Mouse (Mus musculus) stomach, embryonic 14.5 days (tissue): ENCODE measurements at regions not wholly inside any gene's neighbourhood (a gene's known extent, or its start where the extent isn't known, plus 50 kb on each side); places are given as distances from the start of the nearest gene placed in this dataset.

Experiments used
- ATAC-seq: fragments of 200-750 bp; cut with Nextera tagmentation; 2 replicates; pipeline ENCODE4 v1.8.0; 2017; ENCODE audit warnings: low read depth, moderate TSS enrichment; ENCODE audit not compliant: insufficient number of reproducible peaks, insufficient read depth, low FRiP score
- H3K27ac ChIP-seq: fragments of 300-500 bp; sonication (generic); 2 replicates; pipeline ENCODE4 v1.5.1; 2014; ENCODE audit warnings: mild to moderate bottlenecking, low read length, moderate library complexity, mixed read lengths
- H3K27me3 ChIP-seq: fragments of 300-500 bp; sonication (generic); 2 replicates; pipeline ENCODE4 v1.6.1; 2014; ENCODE audit warnings: low read length, control low read depth, mixed read lengths; ENCODE audit not compliant: control insufficient read depth, insufficient read depth
- H3K36me3 ChIP-seq: fragments of 300-500 bp; sonication (generic); 2 replicates; pipeline ENCODE4 v1.6.1; 2014; ENCODE audit warnings: mild to moderate bottlenecking, control low read depth, low read length, moderate library complexity, mixed read lengths; ENCODE audit not compliant: control insufficient read depth, insufficient read depth
- H3K4me1 ChIP-seq: fragments of 300-500 bp; sonication (generic); 2 replicates; pipeline ENCODE4 v1.6.1; 2014; ENCODE audit warnings: low read length, control low read depth, mixed read lengths; ENCODE audit not compliant: control insufficient read depth, insufficient read depth
- H3K4me2 ChIP-seq: fragments of 300-500 bp; sonication (generic); replicated peaks from 2 replicates; pipeline ENCODE4 v1.6.1; 2014; ENCODE audit warnings: low read depth, low read length, control low read depth
- H3K4me3 ChIP-seq: fragments of 300-500 bp; sonication (generic); 2 replicates; pipeline ENCODE4 v1.5.1; 2014; ENCODE audit warnings: low read depth, low read length, control low read depth
- H3K9ac ChIP-seq: fragments of 300-500 bp; sonication (generic); replicated peaks from 2 replicates; pipeline ENCODE4 v1.6.1; 2014; ENCODE audit warnings: low read depth, mild to moderate bottlenecking, control low read depth, low read length, moderate library complexity, mixed read lengths
- H3K9me3 ChIP-seq: fragments of 300-500 bp; sonication (generic); 2 replicates; pipeline ENCODE4 v1.6.1; 2016; ENCODE audit warnings: low read depth, low read length, control low read depth; ENCODE audit not compliant: control insufficient read depth
- WGBS: fragments of 180-500 bp; shearing (Covaris S2); extraction: QIAGEN DNeasy Blood & Tissue Kit; methylation state at CpG from one replicate; pipeline ENCODE4 v1.1.7; 2014; 5-methylcytosine and 5-hydroxymethylcytosine counted together

DNA sequence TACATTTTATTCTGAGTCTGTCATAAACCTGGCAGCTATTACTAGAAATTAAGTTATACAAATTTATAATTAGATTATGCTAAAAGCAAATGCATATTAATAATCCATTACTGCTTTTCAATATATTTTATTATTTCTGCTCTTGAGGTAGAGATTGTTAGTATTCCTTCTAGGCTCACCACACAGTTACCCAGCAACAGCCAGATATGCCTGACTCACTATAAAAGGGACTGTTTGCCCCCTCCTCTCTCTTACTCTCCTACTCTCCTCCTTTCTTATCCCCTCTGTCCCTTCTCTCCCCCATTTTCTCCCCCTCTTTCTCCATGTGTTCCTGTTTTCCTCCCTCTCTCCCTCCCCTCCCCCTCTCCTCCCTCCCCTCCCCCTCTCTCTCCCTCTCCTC lies 98.7 kb downstream of the 4930505A04Rik start:
- Histone ChIP-seq H3K36me3 (no peaks in the 10 kb centered on the region), H3K9ac (no peak overlapping the region), H3K9me3 (no peaks in the 10 kb centered on the region), H3K4me1 (no peaks in the 10 kb centered on the region), H3K4me2 (no peak overlapping the region), H3K27me3 (no peaks in the 10 kb centered on the region), H3K27ac (no peak overlapping the region), H3K4me3 (no peak overlapping the region)
- ATAC-seq, result no peak

GRCm38 (mm10) chr11:30371963-30372362 lies 99.7 kb downstream of the 4930505A04Rik start:
- Histone ChIP-seq H3K9ac (no peak overlapping the region), H3K4me1 (no peaks in the 10 kb centered on the region), H3K27ac (no peak overlapping the region), H3K27me3 (no peaks in the 10 kb centered on the region), H3K4me3 (no peak overlapping the region), H3K36me3 (no peaks in the 10 kb centered on the region), H3K4me2 (no peak overlapping the region), H3K9me3 (no peaks in the 10 kb centered on the region)
- 70% methylated on average over 1 of the region's 1 CpGs for WGBS
- no peak for ATAC-seq

- WGBS, result 60% methylated on average over 2 of the region's 2 CpGs
- H3K27ac ChIP-seq, result no peak overlapping the region
- no peak for ATAC-seq
- no peaks in the 10 kb centered on the region for H3K36me3 ChIP-seq
- H3K4me1 ChIP-seq, result no peaks in the 10 kb centered on the region
- H3K9me3 ChIP-seq, result no peaks in the 10 kb centered on the region
- no peaks in the 10 kb centered on the region for H3K27me3 ChIP-seq
- no peak overlapping the region for H3K4me3 ChIP-seq
- no peak overlapping the region for H3K4me2 ChIP-seq
- H3K9ac ChIP-seq, result no peak overlapping the region
Observed at GRCm38 (mm10) chr11:30369601-30370240, 101.7 kb upstream of the Sptbn1 start.

DNA sequence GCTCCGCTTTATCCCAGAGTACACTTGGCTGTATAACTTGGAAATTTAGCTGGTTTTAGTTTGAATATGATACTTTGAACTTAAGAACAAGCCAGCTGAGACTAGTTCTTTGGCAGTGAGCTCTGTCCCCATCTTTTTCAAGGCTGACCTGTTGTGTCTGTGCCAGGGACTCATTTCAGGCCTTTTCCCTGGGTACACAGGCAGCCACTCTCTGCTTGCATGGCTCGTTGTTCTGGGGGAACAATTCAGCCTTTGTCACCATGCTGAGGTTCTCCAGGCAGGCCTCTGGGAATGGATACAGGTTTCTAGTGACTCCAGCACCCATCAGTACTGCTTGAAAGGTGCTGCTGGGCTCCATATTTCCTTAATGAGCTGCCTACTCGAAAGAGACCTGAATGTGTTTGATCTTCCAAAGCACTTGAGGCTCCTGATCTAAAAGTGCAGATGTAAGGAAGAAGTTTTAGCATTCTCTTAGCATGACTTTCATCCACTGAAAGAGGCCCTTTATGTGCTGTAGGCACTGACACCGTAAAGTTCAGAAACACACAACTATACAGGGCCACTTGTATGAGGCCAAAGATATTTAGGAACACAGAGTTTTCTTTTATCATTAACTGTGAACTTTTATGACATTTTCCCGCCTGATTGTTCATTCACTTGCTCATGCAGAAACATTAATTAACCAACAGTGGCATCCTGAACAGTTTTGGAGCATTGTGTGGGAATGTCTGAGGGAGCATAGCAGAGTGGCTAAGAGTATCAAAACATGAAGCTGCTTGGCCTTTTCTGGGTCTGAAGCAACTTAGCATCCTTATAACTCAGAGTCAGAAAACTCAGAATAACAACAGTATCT lies 99.6 kb upstream of the Sptbn1 start:
- 72% methylated on average over 5 of the region's 5 CpGs for WGBS

GRCm38 (mm10) chr11:30366491-30366890 lies 98.5 kb upstream of the Sptbn1 start:
- Histone ChIP-seq H3K27ac (no peak overlapping the region), H3K36me3 (no peaks in the 10 kb centered on the region), H3K4me3 (no peak overlapping the region), H3K9me3 (no peaks in the 10 kb centered on the region), H3K4me1 (no peaks in the 10 kb centered on the region), H3K4me2 (no peak overlapping the region), H3K9ac (no peak overlapping the region), H3K27me3 (no peaks in the 10 kb centered on the region)
- 75% methylated on average over 2 of the region's 2 CpGs for WGBS
- ATAC-seq, result no peak

More for the DNA sequence above, 99.6 kb upstream of the Sptbn1 start:
- Histone ChIP-seq H3K27ac (no peak overlapping the region), H3K36me3 (no peaks in the 10 kb centered on the region), H3K4me1 (no peaks in the 10 kb centered on the region), H3K4me2 (no peak overlapping the region), H3K27me3 (no peaks in the 10 kb centered on the region), H3K9me3 (no peaks in the 10 kb centered on the region), H3K9ac (no peak overlapping the region), H3K4me3 (no peak overlapping the region)
- ATAC-seq, result no peak

- H3K27ac ChIP-seq, result no peak overlapping the region
- no peaks in the 10 kb centered on the region for H3K4me1 ChIP-seq
- 67% methylated on average over 3 of the region's 3 CpGs for WGBS
- H3K4me2 ChIP-seq, result no peak overlapping the region
- ATAC-seq, result no peak
- H3K9ac ChIP-seq, result no peak overlapping the region
- H3K9me3 ChIP-seq, result no peaks in the 10 kb centered on the region
- no peaks in the 10 kb centered on the region for H3K36me3 ChIP-seq
- H3K4me3 ChIP-seq, result no peak overlapping the region
- H3K27me3 ChIP-seq, result no peaks in the 10 kb centered on the region
Observed at GRCm38 (mm10) chr11:30364993-30365392, 97.0 kb upstream of the Sptbn1 start.

DNA sequence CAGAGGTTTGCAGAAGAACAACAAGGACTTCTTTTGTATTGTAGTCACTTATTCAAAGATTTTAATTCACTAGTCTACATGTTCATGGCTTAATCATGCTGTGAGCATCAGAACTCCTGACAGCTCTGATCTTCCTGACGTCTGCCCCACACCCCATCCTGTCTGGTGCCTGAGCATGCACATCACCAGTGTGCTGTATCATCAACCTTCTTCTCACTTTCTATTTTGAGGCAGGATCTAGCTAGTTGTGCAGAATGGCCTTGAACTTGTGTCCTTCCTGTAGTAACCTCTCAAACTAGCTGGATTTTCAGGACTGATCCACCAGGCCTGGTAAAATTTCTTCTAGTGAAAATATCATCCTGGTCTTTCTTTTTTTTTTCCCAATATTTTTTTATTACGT lies 96.6 kb upstream of the Sptbn1 start:
- no peaks in the 10 kb centered on the region for H3K36me3 ChIP-seq
- H3K9ac ChIP-seq, result no peak overlapping the region
- H3K4me1 ChIP-seq, result no peaks in the 10 kb centered on the region
- no peak overlapping the region for H3K27ac ChIP-seq
- 71% methylated on average over 2 of the region's 2 CpGs for WGBS
- no peaks in the 10 kb centered on the region for H3K9me3 ChIP-seq
- H3K27me3 ChIP-seq, result no peaks in the 10 kb centered on the region
- no peak for ATAC-seq
- no peak overlapping the region for H3K4me3 ChIP-seq
- H3K4me2 ChIP-seq, result no peak overlapping the region

GRCm38 (mm10) chr11:30358196-30358595 lies 90.2 kb upstream of the Sptbn1 start:
- 78% methylated on average over 3 of the region's 3 CpGs for WGBS
- no peak overlapping the region for H3K27ac ChIP-seq
- no peaks in the 10 kb centered on the region for H3K36me3 ChIP-seq
- H3K4me3 ChIP-seq, result no peak overlapping the region
- no peaks in the 10 kb centered on the region for H3K9me3 ChIP-seq
- ATAC-seq, result no peak
- H3K4me1 ChIP-seq, result no peaks in the 10 kb centered on the region
- no peak overlapping the region for H3K4me2 ChIP-seq
- no peak overlapping the region for H3K9ac ChIP-seq
- no peaks in the 10 kb centered on the region for H3K27me3 ChIP-seq
